Mouse (Mus musculus): ENCODE results near the gene Csrp2. TPM values are rescaled to one million over a fixed set of nuclear protein-coding genes. Genes with fewer than 3 reads are reported as not detected.

Gene Csrp2
- total RNA-seq, 2 experiments from 2014 or later = 28.4 to 32.3 TPM

- no peak for DNase-seq
Observed at GRCm38 (mm10) chr10:110931161-110931912, 11.7 kb downstream of the Csrp2 start.

DNA sequence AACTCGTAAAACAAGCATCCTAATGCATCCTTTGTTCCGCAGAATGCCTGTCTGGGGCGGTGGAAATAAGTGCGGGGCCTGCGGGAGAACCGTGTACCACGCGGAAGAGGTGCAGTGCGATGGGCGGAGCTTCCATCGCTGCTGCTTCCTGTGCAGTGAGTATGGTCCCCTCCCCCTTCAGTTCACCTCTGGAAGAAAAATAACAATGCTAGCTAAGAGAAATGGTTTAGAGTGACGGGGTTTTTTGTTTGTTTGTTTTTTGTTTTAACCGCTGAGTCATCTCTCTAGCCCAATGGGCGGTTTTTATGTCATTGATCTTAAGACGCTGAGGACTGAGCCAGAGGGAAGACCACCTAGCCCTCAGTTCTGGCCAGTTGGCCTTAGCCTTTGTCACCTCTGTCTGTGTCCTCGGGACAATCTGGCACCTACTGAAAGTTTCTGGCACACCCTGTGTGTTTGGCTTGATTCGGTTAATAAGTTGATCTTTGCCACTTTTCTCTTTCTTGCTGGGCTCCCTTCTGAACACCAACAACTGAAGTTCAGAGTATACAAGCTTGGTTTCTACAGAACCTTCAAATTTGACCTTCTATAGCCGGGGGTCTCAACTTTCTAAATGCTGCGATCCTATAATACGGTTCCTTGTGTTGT, 12.4 kb downstream of the Csrp2 start:
- no peak for DNase-seq

DNA sequence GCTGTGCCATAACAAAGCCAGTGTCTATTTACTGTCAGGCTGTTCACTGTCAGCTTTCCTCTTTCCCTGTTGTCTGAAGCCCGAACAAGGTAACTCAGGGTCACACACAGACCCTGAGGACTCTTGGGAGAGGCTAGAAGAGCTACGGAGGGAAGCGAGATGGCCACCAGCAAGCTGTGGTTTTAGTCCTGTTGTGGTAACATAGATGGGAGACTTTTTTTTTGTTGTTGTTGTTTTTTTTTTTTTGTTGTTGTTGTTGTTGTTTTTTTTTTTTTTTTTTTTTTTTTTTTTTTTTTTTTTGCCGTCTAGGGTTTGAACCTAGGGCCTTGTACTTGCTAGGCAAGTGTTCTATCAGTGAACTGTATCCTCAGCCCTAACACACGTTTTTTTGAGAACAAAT, 14.0 kb downstream of the Csrp2 start:
- DNase-seq = no peak

DNA sequence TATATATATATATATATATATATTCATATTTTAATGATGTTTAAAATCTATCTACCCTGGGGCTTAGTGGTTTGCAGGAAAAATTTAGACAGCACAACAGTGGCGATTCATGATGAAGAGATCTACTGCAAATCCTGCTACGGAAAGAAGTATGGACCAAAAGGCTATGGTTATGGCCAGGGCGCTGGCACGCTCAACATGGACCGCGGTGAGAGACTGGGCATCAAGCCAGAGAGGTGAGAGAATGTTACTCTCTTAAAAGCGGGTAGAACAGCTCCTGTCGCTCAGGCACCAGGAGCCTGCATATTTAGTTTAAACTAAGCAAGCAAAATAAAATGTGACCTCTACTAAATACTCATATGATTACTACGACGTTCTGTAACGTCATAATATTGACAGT, 15.5 kb downstream of the Csrp2 start:
- no peak for DNase-seq

DNA sequence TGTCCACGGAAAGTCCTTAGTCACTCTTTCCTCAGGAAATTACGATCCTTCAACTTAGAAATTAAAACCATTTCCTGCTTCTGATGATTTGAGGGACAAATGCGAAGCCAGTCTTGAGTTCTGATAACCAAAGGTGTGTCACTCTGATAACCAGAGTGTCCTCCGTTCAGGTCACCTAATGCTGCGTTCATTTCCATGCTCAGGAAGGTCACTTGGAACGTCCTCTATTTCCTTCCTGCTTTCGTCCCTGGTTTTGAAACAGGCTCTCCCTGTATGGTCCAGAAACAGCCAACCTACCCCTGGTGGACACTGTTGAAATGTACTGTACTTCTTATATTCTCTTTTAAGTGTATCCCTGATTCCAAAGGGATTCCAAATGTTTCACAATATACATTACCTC, 16.1 kb downstream of the Csrp2 start:
- no peak for DNase-seq

DNA sequence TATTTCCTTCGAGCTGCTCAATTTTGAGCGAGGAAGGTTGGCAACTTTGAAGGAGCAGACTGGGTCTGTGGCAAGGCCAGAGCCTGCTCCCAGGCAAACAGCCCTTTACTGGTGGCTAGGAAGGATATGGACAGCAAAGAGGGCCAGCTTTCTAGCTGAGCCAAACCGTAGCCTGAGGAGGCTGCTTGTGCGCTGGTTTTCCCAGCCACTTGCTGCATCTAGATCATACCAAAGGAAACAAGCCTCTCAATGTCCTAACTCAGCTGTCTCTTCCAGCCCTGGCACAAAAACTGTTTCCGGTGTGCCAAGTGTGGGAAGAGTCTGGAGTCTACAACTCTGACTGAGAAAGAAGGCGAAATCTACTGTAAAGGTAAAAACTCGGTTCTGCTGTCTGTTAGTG, 18.8 kb downstream of the Csrp2 start:
- DNase-seq = no peak

- DNase-seq = no peak
Observed at GRCm38 (mm10) chr10:110938841-110939549, 19.4 kb downstream of the Csrp2 start.

- no peak for DNase-seq
Observed at GRCm38 (mm10) chr10:110939717-110940116, 20.1 kb downstream of the Csrp2 start.

DNA sequence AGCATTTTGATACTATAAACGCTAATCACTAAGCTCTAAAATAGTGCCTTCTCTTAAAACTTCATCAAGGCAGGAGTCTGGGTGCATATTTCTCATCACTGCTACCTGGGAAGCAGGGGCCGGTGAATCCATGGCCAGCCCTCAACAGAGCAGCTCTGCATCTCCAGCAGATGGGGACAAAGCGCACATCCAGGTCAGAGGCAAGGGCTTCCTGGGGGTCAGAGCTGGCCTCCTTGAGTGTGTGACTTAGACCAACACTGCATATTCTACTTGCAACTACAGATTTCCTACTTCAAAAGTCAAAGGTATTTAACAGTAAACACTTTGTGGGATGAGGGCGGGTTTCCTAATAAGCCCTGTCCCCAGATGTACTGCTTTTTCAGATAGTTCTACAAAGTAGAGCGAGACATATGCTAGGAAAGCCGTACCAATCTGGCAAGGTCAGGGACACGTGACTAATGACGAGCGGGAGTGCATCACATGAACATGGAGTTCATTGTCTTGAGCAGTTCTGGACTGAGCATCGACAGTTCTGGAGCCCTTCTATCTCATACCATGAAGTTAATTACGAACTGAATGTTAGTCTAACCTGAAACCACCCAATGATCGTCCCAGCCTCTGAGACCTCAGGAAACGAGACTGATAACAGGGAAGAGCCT, 21.3 kb downstream of the Csrp2 start:
- DNase-seq = no peak

DNA sequence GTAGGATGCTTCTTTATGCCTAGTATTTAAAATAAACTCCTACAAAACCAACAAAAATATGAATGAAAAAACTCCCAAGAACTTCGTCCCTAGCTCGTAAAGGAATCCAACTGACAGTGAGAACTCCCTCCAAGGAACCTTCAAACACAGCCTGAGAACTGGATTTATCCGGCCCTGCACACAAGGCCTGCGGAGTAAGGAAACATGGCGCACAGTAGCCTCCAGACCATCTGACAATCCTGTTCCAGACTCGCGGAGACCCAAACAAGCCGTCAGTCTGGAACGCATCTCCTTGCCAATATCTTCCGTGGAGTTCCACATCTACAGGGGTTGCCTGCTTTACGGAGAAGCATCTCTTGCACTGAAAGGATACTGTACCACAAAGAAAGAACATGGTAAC, 22.4 kb downstream of the Csrp2 start:
- no peak for DNase-seq

DNA sequence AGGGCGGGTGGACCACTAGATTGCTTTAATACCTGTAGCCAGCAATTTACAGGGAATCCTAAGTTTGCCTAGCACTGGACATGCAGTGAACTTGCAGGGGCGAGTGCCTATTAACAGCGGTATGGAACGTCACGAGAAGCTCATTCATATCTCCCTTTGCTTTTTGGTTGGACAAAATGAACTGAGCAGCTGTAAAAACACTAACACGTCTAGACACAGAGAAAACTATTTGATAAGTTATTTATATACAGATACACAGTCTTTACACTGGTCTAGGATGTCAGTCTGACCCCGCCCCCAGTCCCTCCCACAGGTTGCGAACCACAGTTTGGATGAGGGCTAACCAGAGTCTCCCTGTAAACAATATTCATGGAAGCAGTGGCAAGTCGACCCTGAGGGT, 23.2 kb downstream of the Csrp2 start:
- DNase-seq = no peak

DNA sequence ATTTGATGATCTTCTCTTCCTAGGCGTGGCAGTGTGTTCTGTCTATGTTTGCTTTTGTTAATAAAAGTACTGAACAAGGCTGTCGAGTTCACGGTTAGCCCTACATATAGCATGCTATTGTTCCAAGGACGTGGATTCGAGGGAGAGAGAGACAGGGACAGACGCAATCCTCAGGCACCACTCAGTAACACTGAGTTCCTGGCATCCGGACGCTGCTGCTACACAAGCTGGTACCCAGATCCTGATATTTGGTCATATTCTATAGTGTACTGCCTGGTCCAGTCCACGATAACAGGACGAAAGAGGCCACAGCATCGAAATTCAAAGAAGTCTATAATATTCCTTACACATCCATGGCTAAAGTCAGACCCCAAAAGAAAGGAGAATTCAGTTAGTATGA, 24.6 kb downstream of the Csrp2 start:
- DNase-seq = no peak

DNA sequence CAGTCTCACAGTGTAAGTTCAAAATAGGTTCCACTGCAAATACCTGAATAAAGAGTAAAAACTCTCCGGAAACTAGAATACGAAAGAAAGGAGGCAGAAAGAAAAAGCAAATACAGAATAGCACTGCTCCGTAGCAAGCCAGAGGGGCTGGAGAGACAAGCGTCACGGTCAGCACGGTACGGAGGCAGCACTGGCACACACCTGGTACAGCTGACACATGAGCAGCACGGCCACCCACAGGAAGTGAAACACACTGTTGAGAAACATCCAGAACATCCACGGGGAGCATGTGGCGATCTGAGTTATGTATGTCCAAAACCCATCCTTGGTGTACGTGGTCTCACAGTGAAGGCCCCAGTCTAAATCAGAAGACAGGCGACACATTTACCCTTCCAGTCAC, 26.4 kb downstream of the Csrp2 start:
- DNase-seq = no peak

DNA sequence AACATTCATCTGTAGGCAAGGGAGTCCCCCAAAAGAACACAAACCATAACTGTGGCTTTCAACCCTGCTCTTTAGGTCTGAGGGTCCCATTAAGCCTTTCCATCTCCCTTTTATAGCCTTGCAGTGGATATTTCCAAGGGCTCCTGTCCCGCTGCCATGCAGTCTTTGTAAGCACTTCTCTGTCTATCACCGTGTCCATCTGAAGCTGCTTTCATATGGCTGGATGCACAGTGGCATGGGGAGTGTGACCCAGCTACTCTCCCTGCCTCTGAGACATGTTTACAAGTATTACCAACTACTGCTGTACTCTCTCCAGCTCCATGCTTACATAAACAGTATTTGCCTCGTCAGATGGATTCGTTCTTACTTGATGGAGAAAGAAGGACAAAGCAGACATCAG, 28.0 kb downstream of the Csrp2 start:
- no peak for DNase-seq

DNA sequence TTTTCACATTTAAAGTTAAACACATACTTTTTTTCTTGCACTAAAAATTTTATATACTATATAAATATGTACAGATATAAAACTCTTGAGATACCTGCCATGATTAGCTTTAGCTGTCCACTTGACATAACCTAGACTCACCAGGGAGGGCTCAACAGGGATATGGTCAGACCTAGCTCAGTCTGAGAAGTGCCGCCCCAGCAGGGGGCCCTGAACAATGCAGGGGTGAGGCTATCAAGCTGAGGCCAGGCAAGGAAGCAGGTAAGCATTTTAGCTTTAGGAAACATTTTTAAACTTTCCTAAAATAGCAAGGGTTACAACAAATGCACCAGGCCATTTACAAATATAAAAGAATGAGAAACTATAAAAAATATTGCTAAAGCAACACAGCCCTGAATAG, 31.5 kb downstream of the Csrp2 start:
- no peak for DNase-seq

DNA sequence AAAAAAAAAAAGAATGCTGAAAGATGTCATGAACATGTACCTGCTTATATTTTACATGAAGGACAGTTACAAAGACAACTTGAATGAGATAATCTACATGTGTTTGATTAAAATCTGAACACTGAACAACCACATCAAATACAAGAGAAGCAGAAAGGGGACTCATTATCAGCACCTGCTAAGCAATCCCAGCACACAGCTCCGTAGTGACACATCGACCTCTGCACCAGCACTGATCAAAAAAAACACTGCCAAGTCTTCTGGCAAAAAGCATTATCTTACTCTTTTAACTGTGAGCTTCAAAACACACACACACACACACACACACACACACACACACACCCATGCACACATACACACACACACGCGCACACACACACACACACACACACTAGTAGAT, 32.2 kb downstream of the Csrp2 start:
- DNase-seq = no peak

- no peak for DNase-seq
Observed at GRCm38 (mm10) chr10:110952271-110952670, 32.7 kb downstream of the Csrp2 start.

DNA sequence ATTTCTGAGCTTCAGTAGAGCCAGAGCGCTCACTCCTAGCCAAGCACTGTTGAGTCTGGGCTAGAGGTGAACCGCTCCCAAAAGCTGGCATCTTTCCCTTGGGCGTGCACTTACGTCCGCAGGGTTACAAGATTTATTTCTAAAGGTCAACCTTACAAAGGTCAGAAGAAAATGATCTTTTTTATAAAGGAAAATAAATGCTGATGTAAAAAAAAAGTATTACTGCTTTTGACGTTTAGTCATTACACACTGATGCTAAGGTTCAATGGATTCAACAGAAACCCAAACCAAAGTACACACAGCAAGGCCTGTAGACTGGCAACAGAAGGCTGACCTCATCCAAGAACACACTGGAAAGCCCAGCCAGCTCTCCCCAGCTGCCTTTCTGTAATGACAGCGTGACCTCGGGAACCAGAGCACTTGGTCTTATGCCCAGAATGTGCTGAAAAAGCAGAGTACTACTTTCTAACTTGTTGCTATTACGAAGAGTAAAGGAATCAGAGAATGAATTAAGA, 33.4 kb downstream of the Csrp2 start:
- DNase-seq = peak; percentile 89 to 94

DNA sequence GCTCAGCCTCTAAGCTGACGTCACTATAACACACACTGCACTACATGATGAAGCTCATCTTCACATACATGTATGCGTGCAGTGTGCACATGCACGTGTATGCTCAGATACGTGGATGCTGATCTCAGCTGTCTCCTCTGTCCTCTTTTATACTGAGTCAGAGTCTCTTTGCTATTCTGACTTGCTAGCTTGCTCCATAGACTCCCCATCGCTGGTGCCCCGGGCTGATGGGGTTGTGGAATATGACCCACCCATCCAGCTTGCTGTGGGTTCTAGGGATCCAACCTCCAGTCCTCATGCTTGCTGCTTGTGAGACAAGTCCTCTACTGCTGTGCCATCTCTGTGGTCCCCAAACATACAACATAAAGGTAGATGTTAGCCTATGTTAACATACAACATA, 39.3 kb downstream of the Csrp2 start:
- no peak for DNase-seq

- DNase-seq = no peak
Observed at GRCm38 (mm10) chr10:110959781-110960180, 40.2 kb downstream of the Csrp2 start.

GRCm38 (mm10) chr10:110960841-110961240, 41.3 kb downstream of the Csrp2 start:
- DNase-seq = no peak

GRCm38 (mm10) chr10:110962172-110962571, 42.6 kb downstream of the Csrp2 start:
- DNase-seq = no peak

GRCm38 (mm10) chr10:110971044-110971443, 51.5 kb downstream of the Csrp2 start:
- DNase-seq = no peak

All from heart, adult 18-20 months (tissue).